Mouse (Mus musculus): ENCODE results near the gene Stk16. TPM values are rescaled to one million over a fixed set of nuclear protein-coding genes. Genes with fewer than 3 reads are reported as not detected.

Gene Stk16
- 82.7 TPM for polyA plus RNA-seq (2015; fragmentation: Illumina TruSeq; extraction: RNeasy Lipid Tissue Mini Kit (QIAGEN cat#74804); ENCODE audit: insufficient read depth, low replicate concordance)

GRCm38 (mm10) chr1:75210136-75211087 lies at the start of gene Stk16, which contains the start of gene Glb1l:
Stk16 (plus strand) TSS chr1:75210838.
Glb1l (minus strand) TSS chr1:75210813.

GRCm38 (mm10) chr1:75168472-75169464 lies 41.9 kb upstream of the Stk16 start, which contains the start of gene Zfand2b:
Zfand2b (plus strand) TSS chr1:75168646.

GRCm38 (mm10) chr1:75180105-75180590 lies 30.5 kb upstream of the Stk16 start, which contains the start of gene Abcb6:
Abcb6 (minus strand) TSS chr1:75180392.

GRCm38 (mm10) chr1:75191622-75192402 lies 18.8 kb upstream of the Stk16 start, which contains the start of the genes Ankzf1 and Atg9a:
Ankzf1 (plus strand) TSS chr1:75192151.
Atg9a (minus strand) TSS chr1:75192196.

GRCm38 (mm10) chr1:75219531-75219930 lies 8.9 kb downstream of the Stk16 start, which contains the start of gene Tuba4a:
Tuba4a (minus strand) TSS chr1:75219865.

GRCm38 (mm10) chr1:75231664-75232152 lies 21.1 kb downstream of the Stk16 start, which contains the start of gene A630095N17Rik:
A630095N17Rik (minus strand) TSS chr1:75232102.

GRCm38 (mm10) chr1:75236117-75237050 lies 25.7 kb downstream of the Stk16 start, which contains the start of gene Dnajb2:
Dnajb2 (plus strand) TSS chr1:75236406.

GRCm38 (mm10) chr1:75264091-75264880 lies 53.6 kb downstream of the Stk16 start, which contains the start of gene Ptprn:
Ptprn (minus strand) TSS chr1:75264502.

Other genes with a start within 250 kb of the Stk16 start
- gene Nhej1, start 85.6 kb upstream of the Stk16 start, polyA plus RNA-seq (2015; fragmentation: Illumina TruSeq; extraction: RNeasy Lipid Tissue Mini Kit (QIAGEN cat#74804); ENCODE audit: insufficient read depth, low replicate concordance) = 5.4 TPM
- gene Slc23a3, start 76.9 kb upstream of the Stk16 start, polyA plus RNA-seq (2015; fragmentation: Illumina TruSeq; extraction: RNeasy Lipid Tissue Mini Kit (QIAGEN cat#74804); ENCODE audit: insufficient read depth, low replicate concordance) = 0.33 TPM
- 63.6 TPM for gene Cnppd1, start 68.1 kb upstream of the Stk16 start, polyA plus RNA-seq (2015; fragmentation: Illumina TruSeq; extraction: RNeasy Lipid Tissue Mini Kit (QIAGEN cat#74804); ENCODE audit: insufficient read depth, low replicate concordance)
- 43.0 TPM for gene Retreg2, start 68.1 kb upstream of the Stk16 start, polyA plus RNA-seq (2015; fragmentation: Illumina TruSeq; extraction: RNeasy Lipid Tissue Mini Kit (QIAGEN cat#74804); ENCODE audit: insufficient read depth, low replicate concordance)
- gene Zfand2b, start 42.2 kb upstream of the Stk16 start, polyA plus RNA-seq (2015; fragmentation: Illumina TruSeq; extraction: RNeasy Lipid Tissue Mini Kit (QIAGEN cat#74804); ENCODE audit: insufficient read depth, low replicate concordance) = 16.0 TPM
- gene Abcb6, start 30.4 kb upstream of the Stk16 start, polyA plus RNA-seq (2015; fragmentation: Illumina TruSeq; extraction: RNeasy Lipid Tissue Mini Kit (QIAGEN cat#74804); ENCODE audit: insufficient read depth, low replicate concordance) = 7.9 TPM
- 38.1 TPM for gene Ankzf1, start 18.7 kb upstream of the Stk16 start, polyA plus RNA-seq (2015; fragmentation: Illumina TruSeq; extraction: RNeasy Lipid Tissue Mini Kit (QIAGEN cat#74804); ENCODE audit: insufficient read depth, low replicate concordance)
- gene Atg9a, start 18.6 kb upstream of the Stk16 start, polyA plus RNA-seq (2015; fragmentation: Illumina TruSeq; extraction: RNeasy Lipid Tissue Mini Kit (QIAGEN cat#74804); ENCODE audit: insufficient read depth, low replicate concordance) = 12.6 TPM
- gene Glb1l, start within 50 bp of the Stk16 start, polyA plus RNA-seq (2015; fragmentation: Illumina TruSeq; extraction: RNeasy Lipid Tissue Mini Kit (QIAGEN cat#74804); ENCODE audit: insufficient read depth, low replicate concordance) = 25.5 TPM
- gene Tuba4a, start 9.0 kb downstream of the Stk16 start, polyA plus RNA-seq (2015; fragmentation: Illumina TruSeq; extraction: RNeasy Lipid Tissue Mini Kit (QIAGEN cat#74804); ENCODE audit: insufficient read depth, low replicate concordance) = 76.6 TPM
- gene A630095N17Rik, start 21.3 kb downstream of the Stk16 start, polyA plus RNA-seq (2015; fragmentation: Illumina TruSeq; extraction: RNeasy Lipid Tissue Mini Kit (QIAGEN cat#74804); ENCODE audit: insufficient read depth, low replicate concordance) = not detected
- 31.4 TPM for gene Dnajb2, start 25.6 kb downstream of the Stk16 start, polyA plus RNA-seq (2015; fragmentation: Illumina TruSeq; extraction: RNeasy Lipid Tissue Mini Kit (QIAGEN cat#74804); ENCODE audit: insufficient read depth, low replicate concordance)
- not detected for gene Ptprn, start 53.7 kb downstream of the Stk16 start, polyA plus RNA-seq (2015; fragmentation: Illumina TruSeq; extraction: RNeasy Lipid Tissue Mini Kit (QIAGEN cat#74804); ENCODE audit: insufficient read depth, low replicate concordance)
- not detected for gene Resp18, start 67.6 kb downstream of the Stk16 start, polyA plus RNA-seq (2015; fragmentation: Illumina TruSeq; extraction: RNeasy Lipid Tissue Mini Kit (QIAGEN cat#74804); ENCODE audit: insufficient read depth, low replicate concordance)
- 14.7 TPM for gene Dnpep, start 107.2 kb downstream of the Stk16 start, polyA plus RNA-seq (2015; fragmentation: Illumina TruSeq; extraction: RNeasy Lipid Tissue Mini Kit (QIAGEN cat#74804); ENCODE audit: insufficient read depth, low replicate concordance)
- 23.7 TPM for gene Des, start 149.5 kb downstream of the Stk16 start, polyA plus RNA-seq (2015; fragmentation: Illumina TruSeq; extraction: RNeasy Lipid Tissue Mini Kit (QIAGEN cat#74804); ENCODE audit: insufficient read depth, low replicate concordance)
- gene Speg, start 164.5 kb downstream of the Stk16 start, polyA plus RNA-seq (2015; fragmentation: Illumina TruSeq; extraction: RNeasy Lipid Tissue Mini Kit (QIAGEN cat#74804); ENCODE audit: insufficient read depth, low replicate concordance) = 4.5 TPM
- 50.7 TPM for gene Gmppa, start 225.1 kb downstream of the Stk16 start, polyA plus RNA-seq (2015; fragmentation: Illumina TruSeq; extraction: RNeasy Lipid Tissue Mini Kit (QIAGEN cat#74804); ENCODE audit: insufficient read depth, low replicate concordance)
- not detected for gene Asic4, start 239.6 kb downstream of the Stk16 start, polyA plus RNA-seq (2015; fragmentation: Illumina TruSeq; extraction: RNeasy Lipid Tissue Mini Kit (QIAGEN cat#74804); ENCODE audit: insufficient read depth, low replicate concordance)